ENCODE assay signal across 27 mouse cellular contexts in genomic region chr2:3922739-3923138, GRCm38 (mm10).
A peak's percentile ranks its signal among the peaks of the same experiment; 100 is the strongest.
DNase-seq lines count a peak whose midpoint lies in the region; ATAC-seq and TF ChIP-seq lines count a peak whose summit lies in the region.
"Had no signal": no experiment of that assay in that cellular context is flagged by ENCODE, and none has a peak within 500 bp of the region (broad histone marks: within the 10 kb centered on the region; RNA-seq: fewer than 3 reads in every experiment).

No protein-coding gene starts in this region.

- no peak for TF ChIP-seq CTCF in MEL (IDR thresholded peaks at IDR 0.05 in 2 of 3, conservative IDR thresholded peaks at IDR 0.05 in 1 of 3; ENCODE audit: control insufficient read depth in 1 of 3, insufficient read depth in 1 of 3, low read depth in 2 of 3, low read length in 3 of 3, poor library complexity in 1 of 3, severe bottlenecking in 1 of 3)
- TF ChIP-seq CTCF in midbrain, postnatal 0 days (IDR thresholded peaks at IDR 0.05): no peak
- no peak for TF ChIP-seq CTCF in kidney, adult 2 months (conservative IDR thresholded peaks at IDR 0.05; ENCODE audit: insufficient read depth, insufficient read length, low read depth, low read length)
- TF ChIP-seq CTCF in stomach, postnatal 0 days (IDR thresholded peaks at IDR 0.05; ENCODE audit: low read depth): no peak

- DNase-seq in 416B (ENCODE audit: low read depth) (peak; percentile 3), MEL (ENCODE audit: low read depth, low spot score) (peak; percentile 10)
- peak; percentile 53 to 54 for DNase-seq in thymus, postnatal 10 days (ENCODE audit: low spot score in 2 of 2)
- DNase-seq in midbrain, postnatal 0 days (ENCODE audit: low spot score): no peak
- DNase-seq in ovary, adult 18-20 months (ENCODE audit: low spot score): no peak
- DNase-seq in kidney, adult 2 months: no peak
- DNase-seq in stomach, postnatal 0 days (ENCODE audit: low spot score): no peak
- DNase-seq: adrenal gland, adult 8-10 months; B cell, adult 2 months; cerebellum, adult 11-12 months; cerebellum, postnatal 10 days; gastrocnemius, postnatal 10 days; heart, adult 11 months; kidney, postnatal 36 days; lung, adult 18-20 months; lung, postnatal 10 days; midbrain, embryonic 14.5 days had no signal

- WGBS in midbrain, postnatal 0 days: 90% methylated on average over 4 of the region's 4 CpGs
- WGBS in kidney, adult 2 months: 90% methylated on average over 4 of the region's 4 CpGs
- 84% methylated on average over 4 of the region's 4 CpGs for WGBS in stomach, postnatal 0 days

- no peak for TF ChIP-seq POLR2A in MEL (IDR thresholded peaks at IDR 0.05; ENCODE audit: control insufficient read depth in 1 of 2, insufficient read depth in 1 of 2, low read depth in 1 of 2, low read length in 2 of 2, poor library complexity in 1 of 2)
- no peak for TF ChIP-seq POLR2A in kidney, adult 2 months (IDR thresholded peaks at IDR 0.05; ENCODE audit: low read depth, low read length)

- no peaks in the 10 kb centered on the region for H3K36me3 ChIP-seq in MEL (ENCODE audit: control insufficient read depth in 1 of 2, insufficient read depth in 2 of 2, low read length in 2 of 2)
- no peaks in the 10 kb centered on the region for H3K36me3 ChIP-seq in midbrain, postnatal 0 days (ENCODE audit: insufficient read depth, low read length)
- no peaks in the 10 kb centered on the region for H3K36me3 ChIP-seq in kidney, adult 2 months (ENCODE audit: control insufficient read depth, insufficient read depth, low read length)
- no peaks in the 10 kb centered on the region for H3K36me3 ChIP-seq in stomach, postnatal 0 days (ENCODE audit: control insufficient read depth, insufficient read depth, low read length)
- H3K36me3 ChIP-seq: embryonic facial prominence, embryonic 12.5 days; limb, embryonic 12.5 days; liver, embryonic 12.5 days; neural tube, embryonic 13.5 days had no signal

- ATAC-seq in megakaryocyte, adult 5-6 weeks (ENCODE audit: poor library complexity, severe bottlenecking): peak; percentile 82
- no peak for ATAC-seq in midbrain, postnatal 0 days (ENCODE audit: low FRiP score)
- ATAC-seq in stomach, postnatal 0 days (ENCODE audit: low FRiP score, low TSS enrichment): no peak
- ATAC-seq: forebrain, embryonic 13.5 days; hindbrain, postnatal 0 days; intestine, embryonic 16.5 days; liver, embryonic 12.5 days; Patski had no signal

- no peaks in the 10 kb centered on the region for H3K9me3 ChIP-seq in MEL (replicated peaks; ENCODE audit: insufficient read depth, low read length)
- no peaks in the 10 kb centered on the region for H3K9me3 ChIP-seq in midbrain, postnatal 0 days (ENCODE audit: low read length)
- H3K9me3 ChIP-seq in stomach, postnatal 0 days (ENCODE audit: control insufficient read depth, low read length): no peaks in the 10 kb centered on the region
- H3K9me3 ChIP-seq: embryonic facial prominence, embryonic 12.5 days; forebrain, embryonic 13.5 days; limb, embryonic 12.5 days; liver, embryonic 12.5 days; neural tube, embryonic 13.5 days had no signal

- no peak overlapping the region for H3K27ac ChIP-seq in MEL (ENCODE audit: control insufficient read depth, low read depth, low read length)
- no peak overlapping the region for H3K27ac ChIP-seq in midbrain, postnatal 0 days (ENCODE audit: low read depth, low read length)
- H3K27ac ChIP-seq in kidney, adult 2 months (ENCODE audit: insufficient read depth, low read depth, low read length): no peak overlapping the region
- no peak overlapping the region for H3K27ac ChIP-seq in stomach, postnatal 0 days (replicated peaks)
- H3K27ac ChIP-seq: embryonic facial prominence, embryonic 12.5 days; forebrain, embryonic 13.5 days; hindbrain, postnatal 0 days; limb, embryonic 12.5 days; liver, embryonic 12.5 days; neural tube, embryonic 13.5 days had no signal

- H3K9ac ChIP-seq in MEL (ENCODE audit: control insufficient read depth, low read depth, low read length, poor library complexity, severe bottlenecking): no peak overlapping the region
- no peak overlapping the region for H3K9ac ChIP-seq in midbrain, postnatal 0 days (replicated peaks; ENCODE audit: low read length, poor library complexity, severe bottlenecking)
- no peak overlapping the region for H3K9ac ChIP-seq in stomach, postnatal 0 days (ENCODE audit: low read length)
- H3K9ac ChIP-seq: embryonic facial prominence, embryonic 12.5 days; forebrain, embryonic 13.5 days; limb, embryonic 12.5 days; liver, embryonic 12.5 days; neural tube, embryonic 13.5 days had no signal

- no peak overlapping the region for H3K4me3 ChIP-seq in MEL (ENCODE audit: control insufficient read depth in 1 of 2, insufficient read depth in 1 of 2, low read depth in 2 of 2, low read length in 2 of 2)
- no peak overlapping the region for H3K4me3 ChIP-seq in midbrain, postnatal 0 days (ENCODE audit: low read depth, low read length)
- H3K4me3 ChIP-seq in kidney, adult 2 months (ENCODE audit: insufficient read depth, low read depth, low read length): no peak overlapping the region
- H3K4me3 ChIP-seq in stomach, postnatal 0 days (ENCODE audit: low read depth, low read length): no peak overlapping the region
- H3K4me3 ChIP-seq: embryonic facial prominence, embryonic 12.5 days; forebrain, embryonic 13.5 days; limb, embryonic 12.5 days; liver, embryonic 12.5 days; neural tube, embryonic 13.5 days had no signal

- H3K79me2 ChIP-seq in MEL (ENCODE audit: control insufficient read depth, insufficient read depth, low read length, poor library complexity): no peaks in the 10 kb centered on the region

- no peak for TF ChIP-seq RAD21 in MEL (IDR thresholded peaks at IDR 0.05; ENCODE audit: low read depth, low read length)

- H3K4me1 ChIP-seq in MEL (ENCODE audit: control insufficient read depth in 1 of 2, insufficient read depth in 2 of 2, low read length in 2 of 2): no peaks in the 10 kb centered on the region
- peaks cover 5% of the 10 kb centered on the region; the same call in 1 of the 2 replicates for H3K4me1 ChIP-seq in midbrain, postnatal 0 days (ENCODE audit: insufficient read depth, low read length)
- no peaks in the 10 kb centered on the region for H3K4me1 ChIP-seq in kidney, adult 2 months (ENCODE audit: control insufficient read depth, insufficient read depth, low read length)
- H3K4me1 ChIP-seq in stomach, postnatal 0 days (replicated peaks; ENCODE audit: control insufficient read depth, insufficient read depth): no peaks in the 10 kb centered on the region
- H3K4me1 ChIP-seq: embryonic facial prominence, embryonic 12.5 days; limb, embryonic 12.5 days; liver, embryonic 12.5 days had no signal

- no peak for TF ChIP-seq EP300 in MEL (IDR thresholded peaks at IDR 0.05; ENCODE audit: low read depth in 1 of 2, low read length in 2 of 2)
- no peak for TF ChIP-seq EP300 in stomach, postnatal 0 days (optimal IDR thresholded peaks at IDR 0.05)

- H3K27me3 ChIP-seq in MEL (ENCODE audit: control insufficient read depth in 1 of 2, insufficient read depth in 2 of 2, low read length in 2 of 2): no peaks in the 10 kb centered on the region; a peak in 1 of 4 replicates
- no peaks in the 10 kb centered on the region for H3K27me3 ChIP-seq in midbrain, postnatal 0 days (ENCODE audit: insufficient read depth, low read length)
- no peaks in the 10 kb centered on the region; the same call in 1 of the 2 replicates for H3K27me3 ChIP-seq in kidney, adult 2 months (replicated peaks; ENCODE audit: control insufficient read depth, insufficient read depth, low read length)
- H3K27me3 ChIP-seq in stomach, postnatal 0 days (ENCODE audit: control insufficient read depth, insufficient read depth, low read length): no peaks in the 10 kb centered on the region
- H3K27me3 ChIP-seq: embryonic facial prominence, embryonic 12.5 days; forebrain, embryonic 13.5 days; limb, embryonic 12.5 days; liver, embryonic 12.5 days; neural tube, embryonic 13.5 days had no signal

- H3K4me2 ChIP-seq in midbrain, postnatal 0 days (ENCODE audit: low read depth, low read length, poor library complexity, severe bottlenecking): no peak overlapping the region
- no peak overlapping the region for H3K4me2 ChIP-seq in stomach, postnatal 0 days (replicated peaks; ENCODE audit: low read depth)
- H3K4me2 ChIP-seq: embryonic facial prominence, embryonic 12.5 days; forebrain, embryonic 13.5 days; heart, embryonic 11.5 days; limb, embryonic 12.5 days; liver, embryonic 12.5 days; neural tube, embryonic 13.5 days had no signal

TF ChIP-seq in MEL, 35 proteins besides CTCF, POLR2A, EP300 and RAD21:
- TF ChIP-seq MAZ (IDR thresholded peaks at IDR 0.05; ENCODE audit: low read depth, low read length) (no peak), TAL1 (IDR thresholded peaks at IDR 0.05; ENCODE audit: low read length) (no peak), RCOR1 (IDR thresholded peaks at IDR 0.05; ENCODE audit: low read depth, low read length) (no peak), GABPA (IDR thresholded peaks at IDR 0.05; ENCODE audit: low read depth, low read length) (no peak), JUND (IDR thresholded peaks at IDR 0.05; ENCODE audit: low read depth, low read length) (no peak), MEF2A (IDR thresholded peaks at IDR 0.05; ENCODE audit: extremely low read depth, insufficient replicate concordance, low read depth, low read length, poor library complexity, severe bottlenecking) (no peak), TCF12 (IDR thresholded peaks at IDR 0.05; ENCODE audit: low read depth, low read length) (no peak), NRF1 (IDR thresholded peaks at IDR 0.05; ENCODE audit: insufficient read depth, low read depth, low read length, poor library complexity, severe bottlenecking) (no peak), MAX (IDR thresholded peaks at IDR 0.05; ENCODE audit: low read length) (no peak), ZC3H11A (IDR thresholded peaks at IDR 0.05; ENCODE audit: low read depth, low read length) (no peak)

Comparison
In these comparisons a context has a peak if more than half of its experiments do, and no peak if none do; other contexts are left out.
1. DNase-seq: peak in 416B (single experiment), MEL (single experiment) and thymus, postnatal 10 days (2 of 2); none in midbrain, postnatal 0 days (single experiment), ovary, adult 18-20 months (single experiment), kidney, adult 2 months (single experiment) and stomach, postnatal 0 days (single experiment).